Mouse (Mus musculus) embryo, embryonic 10.5 days (tissue): Measurements from ENCODE around the gene Srek1.
A peak's percentile ranks its signal among the peaks of the same experiment; 100 is the strongest.

ENCODE experiments used
- DNase-seq: peaks from one replicate; pipeline ENCODE4 v3.0.0-alpha.2; 2015; ENCODE audit warnings: low spot score

Srek1 gene

DNA sequence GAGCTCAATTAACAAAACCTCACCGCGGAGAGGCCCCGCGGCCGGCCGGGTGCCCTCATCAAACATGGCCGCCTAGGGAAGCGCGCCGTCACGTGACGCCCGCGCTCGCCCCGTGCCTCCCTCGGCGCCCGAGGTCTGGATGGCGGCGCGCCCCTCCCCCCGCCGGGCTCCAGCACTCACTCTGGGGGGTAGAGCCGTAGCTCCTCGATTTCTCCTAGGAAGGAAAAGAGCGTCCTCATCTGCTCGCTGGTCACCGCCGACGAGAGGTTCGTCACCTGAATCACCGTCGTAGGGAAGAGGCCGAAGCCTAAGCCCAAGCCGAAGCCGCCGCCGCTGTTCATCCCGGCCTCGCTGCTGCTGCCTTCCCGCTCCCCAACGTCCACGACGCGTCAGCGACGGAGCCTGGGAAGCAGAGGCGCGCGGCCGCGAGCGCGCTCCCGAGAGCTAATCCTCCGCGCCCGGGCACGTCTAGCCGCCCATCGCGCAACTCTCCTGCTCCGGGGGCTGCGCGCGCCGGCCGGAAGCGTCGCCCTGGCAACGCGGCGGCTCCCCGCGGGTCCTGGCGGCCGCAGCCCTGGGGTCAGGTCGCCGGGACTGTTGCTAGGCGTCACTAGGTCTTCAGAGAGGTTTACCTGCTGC lies at the start of gene Srek1:
TSS of gene Srek1 (minus strand) at position 490 of the 639 bp plus-strand sequence.
- peak; percentile 95 for DNase-seq

DNA sequence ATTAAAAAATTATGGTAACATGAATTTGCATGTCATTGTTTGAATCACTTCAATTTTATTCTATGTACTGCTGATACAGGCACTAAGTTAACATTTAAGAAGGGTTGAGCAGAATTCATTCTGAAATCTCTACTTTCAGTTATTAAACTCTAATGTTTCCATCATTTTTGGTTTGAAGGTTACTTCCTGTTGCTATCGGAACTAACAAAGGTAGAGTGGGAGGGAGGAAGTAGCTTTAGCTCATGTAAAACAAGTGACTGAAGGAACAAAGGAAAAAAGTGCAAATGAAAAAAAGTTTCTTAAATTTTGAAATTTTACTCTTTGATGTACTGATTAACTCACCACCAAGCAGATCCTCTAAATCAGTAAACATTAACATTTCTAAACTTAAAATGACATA lies 47.9 kb upstream of the Srek1 start:
- no peak for DNase-seq

DNA sequence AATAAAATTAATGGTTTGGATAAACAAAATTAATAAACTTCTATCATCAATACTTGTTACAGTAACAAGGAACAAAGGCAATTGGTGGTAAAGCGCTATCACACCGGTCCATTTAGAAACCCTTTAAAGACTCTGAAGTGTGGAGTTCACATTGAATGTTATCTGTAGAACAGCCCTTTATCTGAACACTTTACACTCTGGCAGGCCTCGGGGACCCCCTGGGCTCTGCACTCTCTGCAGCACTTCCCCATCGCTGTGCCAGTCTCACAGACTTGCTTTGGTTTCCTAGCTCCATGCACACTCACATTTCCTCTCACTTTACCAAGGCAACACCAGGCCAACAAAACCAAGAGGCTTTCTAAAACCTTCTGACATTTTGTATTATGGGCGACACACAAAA lies 45.0 kb upstream of the Srek1 start:
- DNase-seq: no peak

DNA sequence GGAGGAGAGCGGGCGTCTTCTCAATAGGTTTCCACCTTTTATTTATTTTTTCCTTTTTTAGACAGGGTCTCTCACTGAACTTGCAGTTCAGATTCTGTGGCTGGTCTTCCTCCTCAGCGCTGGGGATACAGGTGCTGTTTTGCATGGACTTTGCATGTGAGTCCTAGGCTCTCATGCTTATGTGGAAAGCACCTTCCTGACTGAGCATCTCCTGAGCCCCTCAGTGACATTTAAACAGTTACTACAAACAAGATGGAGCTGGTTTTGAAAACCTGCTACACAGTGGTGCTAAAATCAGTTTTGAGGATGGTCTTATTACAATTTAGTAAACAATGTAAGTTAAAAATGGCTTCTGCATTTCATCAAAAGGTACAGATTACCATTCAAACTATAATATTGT lies 43.5 kb upstream of the Srek1 start:
- no peak for DNase-seq

DNA sequence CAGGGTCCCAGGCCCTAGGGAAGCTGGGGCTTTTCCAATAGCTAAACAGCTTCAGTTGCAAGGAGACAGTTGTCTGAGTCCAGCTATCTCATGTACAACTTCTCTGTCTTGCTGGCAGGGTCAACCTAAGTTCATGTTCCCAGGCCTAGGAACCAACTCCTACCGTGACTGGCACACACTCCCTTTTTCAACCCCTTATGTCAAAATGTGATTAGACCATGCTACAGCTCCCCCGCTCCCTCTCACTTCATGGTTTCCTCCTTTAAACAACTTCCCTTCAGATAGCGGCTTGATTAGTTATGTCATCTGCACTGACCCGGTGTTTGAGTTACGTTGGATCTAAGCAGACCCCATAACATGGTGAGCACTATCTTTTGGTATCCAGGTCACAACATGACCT lies 33.1 kb upstream of the Srek1 start:
- DNase-seq: no peak

DNA sequence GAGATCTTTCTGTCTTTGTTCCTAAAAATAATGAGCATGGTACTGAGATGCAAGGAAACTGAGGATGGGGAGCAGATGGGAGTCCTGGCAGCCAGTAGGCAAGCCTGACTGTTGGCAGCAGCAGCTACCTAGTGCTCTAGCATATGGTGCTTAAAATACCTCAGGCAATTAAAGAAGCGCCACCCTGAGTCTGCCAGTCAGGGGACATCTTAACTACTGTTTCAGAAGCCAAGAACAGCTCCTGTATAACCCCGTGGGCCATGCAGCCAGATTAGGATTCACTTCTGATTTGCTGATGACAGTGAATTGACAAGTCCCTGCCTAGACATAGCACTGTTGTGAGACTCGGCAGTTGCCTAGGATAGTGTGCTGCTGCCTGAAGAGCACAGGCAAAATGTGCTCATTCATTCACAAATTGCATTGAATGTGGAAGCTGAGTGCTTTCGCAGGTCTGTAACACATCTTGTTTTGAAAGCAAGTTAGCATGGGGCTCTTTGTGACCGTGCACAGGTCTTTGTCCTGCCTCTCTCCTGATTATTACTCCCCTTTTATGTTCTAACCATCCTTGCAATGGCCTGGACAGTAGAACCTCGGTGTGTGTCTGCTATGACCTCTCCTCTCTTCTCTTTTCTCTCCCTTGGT lies 31.9 kb upstream of the Srek1 start:
- DNase-seq: no peak

DNA sequence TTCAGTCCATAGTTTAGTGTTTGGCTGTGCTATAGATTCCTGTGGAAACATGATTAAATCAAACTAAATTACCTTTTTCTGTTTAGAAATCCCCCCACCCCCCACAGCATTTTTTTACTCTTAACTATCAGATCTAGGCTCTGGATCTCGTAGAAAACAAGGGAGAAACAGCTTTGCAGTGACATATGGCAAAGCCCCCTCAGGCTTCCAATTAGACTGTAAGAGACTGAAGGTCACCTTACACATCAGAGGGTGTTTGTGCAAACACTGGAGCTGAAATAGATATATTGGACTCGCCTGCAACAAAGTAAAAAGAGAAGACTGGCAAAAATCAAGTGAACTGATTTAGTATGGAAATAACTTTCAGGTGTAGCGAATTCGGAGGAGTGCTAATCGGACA lies 29.3 kb upstream of the Srek1 start:
- no peak for DNase-seq

DNA sequence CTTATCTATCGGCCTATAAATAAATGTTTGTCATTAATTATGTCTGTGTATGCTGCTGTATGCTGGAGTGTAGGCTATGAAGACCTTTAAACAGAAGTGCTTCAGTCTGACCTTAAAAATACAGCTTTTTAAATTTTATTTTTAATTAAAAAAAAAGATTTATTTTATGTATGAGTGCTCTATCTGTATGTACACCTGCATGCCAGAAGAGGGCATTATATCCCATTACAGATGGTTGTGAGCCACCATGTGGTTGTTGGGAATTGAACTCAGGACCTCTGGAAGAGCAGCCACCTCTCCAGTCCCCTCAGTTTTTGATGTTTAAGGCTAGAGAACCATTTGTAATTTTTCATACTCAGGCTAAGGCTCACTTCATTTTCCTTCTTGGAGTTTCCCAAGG lies 26.6 kb upstream of the Srek1 start:
- DNase-seq: no peak

DNA sequence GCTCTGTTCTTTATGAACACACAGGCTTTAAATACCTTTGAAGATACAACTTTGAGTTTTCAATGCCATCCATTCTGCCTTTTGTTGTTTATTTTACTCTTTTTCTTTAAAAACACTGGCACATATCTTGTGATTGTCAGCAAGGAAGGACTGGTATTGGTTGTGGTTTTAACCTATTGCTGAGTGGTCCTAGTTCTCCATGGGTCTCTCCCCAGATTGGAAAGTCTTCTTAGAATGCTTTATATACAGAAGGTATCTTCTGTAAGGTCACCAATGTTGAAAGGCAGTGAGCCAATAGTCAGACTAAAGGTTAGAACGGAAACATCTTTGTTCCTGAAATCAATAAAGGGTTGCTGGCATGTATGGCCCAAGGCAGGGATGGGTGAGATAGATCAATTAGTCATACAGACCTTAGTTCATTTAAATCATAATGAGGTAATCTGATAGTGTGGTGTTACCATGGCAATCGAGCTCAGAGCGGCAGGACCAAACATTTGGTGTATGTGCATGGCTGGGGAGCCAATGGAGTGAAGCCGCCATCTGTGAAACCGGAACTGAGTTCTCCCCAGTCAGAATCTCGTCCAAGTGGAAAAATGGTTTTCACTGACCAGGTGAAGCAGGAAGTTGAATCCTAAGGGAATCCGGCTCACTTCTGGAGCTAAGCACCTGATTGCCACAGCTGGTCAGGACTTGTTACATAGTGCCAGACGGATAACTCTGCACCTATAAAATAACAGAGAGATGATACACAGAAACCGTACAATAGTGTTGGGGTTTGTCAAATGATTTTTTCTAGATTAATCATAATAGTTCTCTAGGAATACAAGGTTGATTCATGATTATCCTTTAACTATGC lies 20.5 kb upstream of the Srek1 start:
- peak; percentile 30 for DNase-seq

DNA sequence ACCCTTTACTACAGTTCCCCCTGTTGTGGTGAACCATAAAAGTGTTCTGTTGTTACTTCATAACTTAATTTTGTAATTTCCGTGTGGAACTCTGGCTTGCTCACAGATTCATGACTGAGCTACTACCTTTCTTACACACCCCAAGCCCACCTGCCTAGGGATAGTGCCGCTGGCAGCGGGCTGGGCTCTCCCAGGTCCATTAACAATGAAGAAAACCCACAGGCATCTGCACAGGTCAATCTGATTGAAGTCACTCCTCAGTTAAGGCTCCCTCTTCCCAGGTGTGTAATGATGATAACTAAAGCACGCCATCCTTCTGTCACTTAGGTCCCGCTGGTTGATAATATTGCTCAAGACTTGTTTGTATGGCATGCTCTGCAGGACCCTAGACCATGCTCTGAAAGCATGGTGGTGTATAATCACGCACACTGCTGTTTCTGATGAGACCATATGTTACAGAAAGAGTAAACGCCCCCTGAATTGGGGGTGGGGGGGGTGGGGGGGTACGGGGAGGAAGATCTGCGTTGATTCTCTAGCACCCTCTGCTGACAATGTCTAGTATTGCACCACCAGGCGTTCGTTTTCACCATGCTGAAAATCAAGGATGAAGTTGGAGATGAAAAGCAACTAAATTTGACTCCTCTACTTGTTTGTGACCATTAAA lies 5.6 kb upstream of the Srek1 start:
- DNase-seq: peak; percentile 64

DNA sequence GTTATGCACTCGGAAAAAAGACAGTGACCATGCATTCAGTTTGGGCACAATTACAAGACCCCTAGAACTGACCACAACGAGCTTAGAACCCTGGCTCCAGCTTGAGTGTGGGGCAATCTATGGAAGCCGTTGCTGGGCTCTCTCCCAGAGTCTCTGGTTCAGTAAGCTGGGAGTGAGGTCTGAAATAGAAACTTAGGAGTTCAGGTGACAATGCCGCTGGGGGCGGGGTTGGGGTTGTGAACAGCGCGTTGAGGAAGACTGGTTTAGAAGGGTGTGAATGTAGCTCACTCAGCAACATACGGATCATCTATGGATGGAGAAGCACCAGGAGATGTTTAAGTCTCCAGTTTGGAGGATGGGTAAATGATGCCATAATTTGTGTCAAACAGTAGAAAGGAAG lies 2.7 kb upstream of the Srek1 start:
- DNase-seq: no peak

DNA sequence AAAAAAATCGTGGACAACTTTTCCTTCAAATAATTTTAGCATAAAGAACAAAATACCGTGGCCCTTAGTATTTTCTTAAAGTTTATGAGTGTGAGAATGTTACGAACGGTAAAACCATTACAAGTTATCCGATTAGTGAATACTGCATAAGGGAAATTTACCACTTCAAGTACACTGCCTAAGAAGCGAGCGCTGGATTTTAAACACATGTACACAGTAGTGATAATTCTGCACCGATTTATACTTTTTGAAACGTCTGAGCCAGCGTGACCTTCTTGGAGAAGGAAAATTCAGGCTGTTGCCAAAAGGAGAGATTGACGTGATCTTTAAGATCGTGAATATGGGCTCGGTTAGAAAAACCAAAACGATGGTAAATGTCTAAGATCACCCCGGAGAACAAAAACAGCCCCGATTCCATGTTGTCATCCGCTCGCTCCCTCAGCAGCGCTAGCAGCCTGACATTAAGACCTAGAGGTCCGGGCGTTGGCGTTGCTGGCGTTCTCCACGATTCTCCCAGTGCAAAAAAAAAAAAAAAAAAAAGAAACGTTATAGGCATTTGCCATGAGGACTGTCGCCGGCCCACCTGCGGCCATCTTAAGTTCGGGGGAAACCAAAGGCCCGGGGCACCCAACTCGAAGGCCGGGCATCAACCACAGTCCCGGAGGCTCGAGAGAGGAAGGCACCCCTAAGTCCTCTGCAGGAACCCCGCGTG lies 845 bp downstream of the Srek1 start:
- DNase-seq: no peak

DNA sequence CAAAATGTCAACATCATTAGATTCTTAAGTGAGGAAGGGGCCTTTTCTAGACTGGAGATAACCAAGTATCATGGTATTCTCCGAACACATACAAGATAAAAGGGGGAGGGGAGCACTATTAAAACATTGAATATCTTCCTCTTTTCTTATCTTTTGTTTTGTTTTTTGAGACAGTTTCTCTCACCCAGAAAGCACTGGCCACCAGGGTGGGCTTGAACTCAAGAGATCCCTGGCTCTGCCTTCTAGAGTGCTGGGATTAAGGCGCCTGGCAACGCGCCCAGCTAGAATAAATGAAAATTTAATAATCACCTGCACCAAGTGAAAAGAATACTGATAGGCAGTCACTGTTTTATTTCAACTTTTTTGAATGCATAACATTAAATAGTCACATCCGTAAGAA lies 1.5 kb downstream of the Srek1 start:
- DNase-seq: peak; percentile 42

DNA sequence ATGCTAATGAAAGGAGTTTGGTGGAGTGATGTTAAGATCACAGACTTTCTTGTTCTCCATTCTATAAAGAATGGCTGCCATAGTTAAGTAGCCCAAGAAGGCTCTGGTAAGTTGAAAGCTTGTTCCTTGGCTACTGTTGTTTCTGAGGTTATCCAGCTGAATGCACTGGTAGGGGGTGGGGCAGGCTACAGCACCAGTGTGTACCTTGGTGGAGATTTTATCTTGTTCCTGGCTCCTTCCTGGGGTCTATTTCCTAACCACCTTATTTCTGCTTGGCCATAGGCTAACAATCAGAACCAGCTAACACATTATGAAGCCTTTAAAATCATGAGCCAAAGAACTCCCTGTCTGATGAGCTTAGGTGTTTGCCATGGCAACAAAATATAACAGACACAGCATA lies 3.6 kb downstream of the Srek1 start:
- no peak for DNase-seq

DNA sequence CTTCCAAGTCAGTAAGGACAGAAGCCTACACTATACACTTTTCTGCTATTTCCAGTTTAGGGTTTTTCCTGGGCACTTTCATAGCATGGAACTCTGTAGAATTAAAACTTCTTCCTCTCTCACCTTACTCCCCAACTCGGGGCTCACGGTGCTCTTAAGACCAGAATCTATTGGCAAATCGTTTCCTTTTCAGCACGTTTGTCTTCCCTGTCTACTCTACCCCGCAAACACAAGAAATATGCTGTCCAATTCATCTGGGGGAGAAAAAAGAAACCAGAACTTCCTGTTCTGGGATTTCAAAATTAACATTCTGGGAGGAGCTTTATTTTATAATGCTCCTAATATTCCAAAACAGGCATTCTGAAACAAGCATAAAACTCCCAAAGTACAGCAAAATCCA lies 6.5 kb downstream of the Srek1 start:
- DNase-seq: no peak

DNA sequence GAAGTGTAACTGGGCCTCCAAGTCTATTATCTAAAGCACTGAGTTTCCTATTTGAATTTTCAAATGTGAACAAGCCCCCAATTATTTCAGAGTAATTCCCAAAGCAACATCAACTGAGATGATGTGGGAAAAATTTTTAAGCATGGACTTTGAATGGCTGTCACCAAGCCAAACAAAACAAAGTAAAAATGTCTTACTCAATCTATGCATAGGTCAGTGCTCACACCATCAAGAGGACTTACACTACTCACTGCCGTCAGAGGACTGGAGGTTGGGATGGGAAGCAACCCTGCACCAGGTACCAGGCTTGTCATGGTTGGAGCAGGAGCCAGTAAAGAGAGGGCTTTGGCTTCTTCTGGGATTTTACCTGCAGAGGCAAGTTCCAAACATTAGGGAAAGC lies 10.8 kb downstream of the Srek1 start:
- DNase-seq: no peak

DNA sequence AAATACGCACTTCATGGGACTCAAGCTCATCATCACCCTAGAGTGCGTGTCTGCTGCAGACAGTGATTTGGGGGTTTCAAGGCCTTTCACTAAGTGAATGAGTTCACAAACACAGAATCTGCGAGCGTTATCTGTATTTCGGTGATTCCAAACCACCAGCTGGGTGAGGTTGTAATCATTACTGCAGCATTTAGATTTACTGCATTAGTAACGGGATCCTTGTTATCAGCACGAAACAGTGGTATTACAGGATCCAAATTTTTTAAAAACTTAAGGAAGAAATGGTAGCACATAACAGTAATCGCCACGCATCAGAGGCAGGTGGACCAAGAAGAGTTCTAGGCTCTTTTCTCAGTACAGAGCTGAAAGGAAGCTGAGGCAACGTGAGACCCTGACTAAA lies 12.4 kb downstream of the Srek1 start:
- no peak for DNase-seq

DNA sequence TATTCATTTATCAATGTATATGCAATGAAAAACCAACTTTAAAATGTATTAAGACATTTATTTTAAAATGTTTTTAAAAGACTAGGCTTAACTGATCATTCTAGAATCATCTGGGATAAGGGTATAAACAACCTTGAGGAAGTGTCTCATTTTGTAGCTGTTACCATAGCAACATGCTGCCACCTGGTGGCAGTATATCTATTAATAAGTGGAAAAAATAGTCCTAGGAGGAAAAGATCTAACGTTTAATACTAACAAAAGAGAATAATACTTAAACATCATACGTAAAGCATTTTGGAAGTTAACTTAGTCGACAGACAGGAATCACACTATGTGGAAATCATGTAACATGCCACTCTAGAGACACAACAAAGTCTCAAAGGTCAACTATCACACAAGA lies 23.0 kb downstream of the Srek1 start:
- peak; percentile 71 for DNase-seq

DNA sequence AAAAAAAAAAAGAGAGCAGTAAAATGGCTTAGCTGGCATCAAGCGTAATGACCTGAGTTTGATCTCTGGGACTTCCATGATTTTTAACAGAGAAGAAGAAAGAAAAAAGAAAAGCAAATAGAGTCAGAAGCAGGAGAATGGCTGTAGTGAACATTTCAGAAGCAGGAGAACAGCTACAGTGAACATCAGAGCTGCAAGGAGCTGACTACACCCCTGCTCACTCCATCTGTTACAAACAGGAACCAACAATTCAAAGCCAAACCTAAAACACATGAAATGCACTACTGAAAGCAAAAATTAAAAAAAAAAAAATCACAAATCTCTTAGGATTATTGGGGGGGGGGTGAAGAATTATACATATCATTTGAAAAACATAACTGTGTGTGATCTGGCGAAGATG lies 28.7 kb downstream of the Srek1 start:
- no peak for DNase-seq

DNA sequence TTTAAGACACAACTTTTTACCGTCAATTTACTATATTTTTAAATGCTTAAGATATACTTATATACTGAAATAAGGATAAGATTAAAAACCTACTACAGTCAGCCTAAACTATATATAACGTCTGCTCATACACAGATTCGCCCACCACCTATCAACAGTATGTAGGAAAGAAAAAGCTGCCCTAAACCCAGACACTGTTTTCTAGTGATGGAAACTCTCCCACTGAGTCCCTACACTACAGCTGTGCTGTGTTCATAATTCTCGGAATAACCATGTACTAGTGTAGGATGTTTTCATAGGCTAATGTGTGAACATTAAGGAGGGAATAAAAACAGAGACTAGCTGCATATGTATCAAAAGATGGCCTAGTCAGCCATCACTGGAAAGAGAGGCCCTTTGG lies 29.2 kb downstream of the Srek1 start:
- DNase-seq: no peak

DNA sequence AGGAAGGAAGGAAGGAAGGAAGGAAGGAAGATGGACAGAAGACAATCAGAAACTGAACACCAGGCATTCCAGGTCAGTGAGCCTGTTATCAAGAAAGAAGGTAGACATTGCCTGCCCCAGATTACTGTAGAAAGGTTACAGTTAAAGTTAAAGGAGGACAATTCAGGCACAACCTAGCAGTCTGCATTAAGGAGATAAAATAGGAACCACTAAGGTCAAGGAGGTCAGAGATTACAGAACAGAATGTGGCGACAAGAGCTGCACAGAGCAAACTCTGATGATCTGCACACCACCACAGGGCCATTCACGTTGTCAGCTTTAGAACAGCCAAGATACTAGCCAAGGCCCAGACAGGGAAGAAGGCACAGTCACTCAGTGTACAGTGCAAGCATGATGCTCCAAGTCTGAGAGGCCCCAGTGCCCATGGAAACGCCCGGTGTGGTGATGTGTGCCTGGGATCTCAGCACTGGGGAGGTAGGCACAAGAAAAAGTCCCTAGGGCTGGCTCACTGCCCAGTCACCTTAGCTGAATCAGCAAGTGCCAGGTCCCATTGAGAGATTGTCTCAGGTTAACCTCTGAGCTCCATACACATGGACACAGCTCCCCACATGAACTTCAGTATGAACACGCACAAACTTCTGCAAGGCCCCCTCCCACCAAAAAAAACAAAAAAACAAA lies 38.9 kb downstream of the Srek1 start:
- DNase-seq: no peak

DNA sequence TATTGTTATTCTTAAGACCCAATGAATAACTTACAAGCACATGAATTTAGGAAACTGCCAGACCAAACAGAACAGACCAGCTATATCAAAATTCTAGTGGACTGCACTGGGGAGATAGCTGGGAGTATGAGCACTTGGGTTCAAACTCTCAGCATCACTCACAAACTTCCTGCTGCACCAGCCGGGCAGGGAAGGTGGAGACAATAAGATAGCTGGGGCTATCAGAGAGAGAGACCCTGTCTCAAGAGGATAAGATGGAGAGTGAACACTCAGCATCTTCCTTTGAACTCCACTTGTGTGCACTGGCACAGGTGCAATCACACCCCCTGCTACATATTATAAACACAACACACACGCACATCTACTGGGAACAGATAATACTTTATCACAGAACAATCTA lies 47.5 kb downstream of the Srek1 start:
- no peak for DNase-seq
